Mouse (Mus musculus) lung, embryonic 15.5 days (tissue): ENCODE measurements around the gene Atp6v1f. TPM values are rescaled to one million over a fixed set of nuclear protein-coding genes. Genes with fewer than 3 reads are reported as not detected.

Source experiments
- ATAC-seq: fragments of 200-750 bp; cut with Nextera tagmentation; 2 replicates; pipeline ENCODE4 v1.8.0; 2017; ENCODE audit warnings: moderate number of reproducible peaks, borderline replicate concordance; ENCODE audit not compliant: low FRiP score, low TSS enrichment; ENCODE audit errors: extremely low read depth
- H3K27ac ChIP-seq: fragments of 300-500 bp; sonication (generic); 2 replicates; pipeline ENCODE4 v1.5.1; 2015; ENCODE audit warnings: moderate library complexity, mild to moderate bottlenecking, inconsistent platforms
- H3K27me3 ChIP-seq: fragments of 300-500 bp; sonication (generic); 2 replicates; pipeline ENCODE4 v1.6.1; 2015; ENCODE audit warnings: inconsistent platforms
- H3K36me3 ChIP-seq: fragments of 300-500 bp; sonication (generic); 2 replicates; pipeline ENCODE4 v1.6.1; 2015; ENCODE audit warnings: inconsistent platforms
- H3K4me1 ChIP-seq: fragments of 300-500 bp; sonication (generic); 2 replicates; pipeline ENCODE4 v1.6.1; 2015; ENCODE audit warnings: inconsistent platforms
- H3K4me2 ChIP-seq: fragments of 300-500 bp; sonication (generic); 2 replicates; pipeline ENCODE4 v1.6.1; 2015; ENCODE audit warnings: inconsistent platforms, mild to moderate bottlenecking, moderate library complexity
- H3K4me3 ChIP-seq: fragments of 300-500 bp; sonication (generic); 2 replicates; pipeline ENCODE4 v1.5.1; 2015; ENCODE audit warnings: mild to moderate bottlenecking, inconsistent platforms
- H3K9ac ChIP-seq: fragments of 300-500 bp; sonication (generic); 2 replicates; pipeline ENCODE4 v1.6.1; 2015; ENCODE audit warnings: inconsistent platforms
- H3K9me3 ChIP-seq: fragments of 300-500 bp; sonication (generic); 2 replicates; pipeline ENCODE4 v1.6.1; 2016; ENCODE audit warnings: inconsistent platforms
- WGBS: fragments of 180-500 bp; shearing (Covaris S2); methylation state at CpG from one replicate; pipeline ENCODE4 v1.1.7; 2015; 5-methylcytosine and 5-hydroxymethylcytosine counted together
- polyA plus RNA-seq: library from polyadenylated mRNA; unstranded; fragments of >200 nt; fragmentation: Nextera tagmentation; extraction: Ambion mirVana; gene quantifications from 2 replicates; pipeline ENCODE4 v1.2.1, GENCODE M21; 2015

Atp6v1f gene
- polyA plus RNA-seq = 201 and 209 TPM in 2 replicates

GRCm38 (mm10) chr6:29467583-29468354 lies at the start of gene Atp6v1f:
Atp6v1f (plus strand) TSS chr6:29467718.
- Histone ChIP-seq H3K9ac (peak within 1 kb of the TSS; percentile 58), H3K27me3 (no peaks in the 10 kb centered on the region), H3K4me1 (peaks cover 10% of the 10 kb centered on the region; the same call in 1 of the 2 replicates), H3K36me3 (peaks cover 8% of the 10 kb centered on the region), H3K27ac (peak within 1 kb of the TSS; percentile 13; the same call in 1 of the 2 replicates), H3K4me2 (peak within 1 kb of the TSS; percentile 80), H3K4me3 (peak within 1 kb of the TSS; percentile 76), H3K9me3 (no peaks in the 10 kb centered on the region)
- WGBS = under 1% methylated on average over 39 of the region's 39 CpGs
- ATAC-seq = peak; percentile 94

GRCm38 (mm10) chr6:29420596-29420995 lies 46.9 kb upstream of the Atp6v1f start:
- ATAC-seq = no peak

DNA sequence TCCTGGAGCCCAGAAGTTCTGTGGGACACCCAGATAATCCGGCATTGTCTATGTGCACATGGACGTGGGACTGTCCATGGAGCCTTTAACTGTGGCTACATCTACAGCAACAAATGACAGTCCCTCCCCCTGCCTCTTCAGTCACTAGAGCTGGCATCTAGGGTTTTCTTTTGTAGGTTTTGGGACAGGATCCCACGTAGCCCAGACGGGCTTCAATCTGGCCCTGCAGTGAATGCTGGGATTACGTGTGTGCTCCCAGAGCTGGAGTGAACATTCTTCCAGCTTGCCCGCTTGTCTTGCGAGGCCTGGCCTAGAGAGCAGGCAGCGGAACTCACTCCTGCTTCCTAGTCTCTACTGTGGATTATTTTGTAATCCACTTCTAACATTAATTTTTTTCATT lies 42.4 kb upstream of the Atp6v1f start:
- Histone ChIP-seq H3K27ac (no peak overlapping the region), H3K4me2 (no peak overlapping the region), H3K4me3 (no peak overlapping the region), H3K36me3 (no peaks in the 10 kb centered on the region), H3K9ac (no peak overlapping the region), H3K27me3 (no peaks in the 10 kb centered on the region), H3K9me3 (no peaks in the 10 kb centered on the region), H3K4me1 (no peaks in the 10 kb centered on the region)
- WGBS = 87% methylated on average over 8 of the region's 8 CpGs
- ATAC-seq = no peak

More at GRCm38 (mm10) chr6:29420596-29420995, 46.9 kb upstream of the Atp6v1f start:
- H3K4me1 ChIP-seq = no peaks in the 10 kb centered on the region
- H3K27me3 ChIP-seq = no peaks in the 10 kb centered on the region
- no peak overlapping the region for H3K27ac ChIP-seq
- WGBS = 84% methylated on average over 2 of the region's 2 CpGs
- H3K9me3 ChIP-seq = no peaks in the 10 kb centered on the region
- H3K36me3 ChIP-seq = no peaks in the 10 kb centered on the region
- no peak overlapping the region for H3K4me2 ChIP-seq
- H3K9ac ChIP-seq = no peak overlapping the region
- H3K4me3 ChIP-seq = no peak overlapping the region

GRCm38 (mm10) chr6:29426331-29426730 lies 41.2 kb upstream of the Atp6v1f start:
- no peaks in the 10 kb centered on the region for H3K4me1 ChIP-seq
- H3K36me3 ChIP-seq = no peaks in the 10 kb centered on the region
- WGBS = 57% methylated on average over 6 of the region's 6 CpGs
- no peaks in the 10 kb centered on the region for H3K9me3 ChIP-seq
- H3K27me3 ChIP-seq = no peaks in the 10 kb centered on the region
- H3K4me3 ChIP-seq = no peak overlapping the region
- H3K27ac ChIP-seq = no peak overlapping the region
- H3K4me2 ChIP-seq = no peak overlapping the region
- no peak for ATAC-seq
- no peak overlapping the region for H3K9ac ChIP-seq

DNA sequence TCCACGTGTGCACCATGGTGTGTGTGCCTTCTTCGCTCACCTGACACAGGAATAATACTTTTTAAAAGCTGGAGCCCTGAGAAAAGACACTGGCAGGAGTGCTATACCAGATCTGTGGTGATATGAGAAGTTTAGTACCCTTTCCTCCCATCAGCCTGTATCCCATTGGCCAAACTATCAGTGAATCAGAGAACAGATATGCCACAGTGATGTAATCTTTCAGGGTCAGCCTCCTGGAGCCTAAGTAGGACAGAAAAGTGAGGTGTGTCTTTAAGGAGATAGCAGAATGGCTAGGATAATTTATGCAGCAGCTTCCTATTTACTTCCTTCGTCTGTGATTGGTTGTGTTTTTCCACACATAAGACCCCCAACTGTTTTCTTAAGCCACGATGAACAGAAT lies 39.3 kb upstream of the Atp6v1f start:
- Histone ChIP-seq H3K4me3 (no peak overlapping the region), H3K4me1 (peaks cover 6% of the 10 kb centered on the region), H3K9ac (no peak overlapping the region), H3K36me3 (no peaks in the 10 kb centered on the region), H3K27ac (no peak overlapping the region), H3K9me3 (no peaks in the 10 kb centered on the region), H3K27me3 (peaks cover 5% of the 10 kb centered on the region), H3K4me2 (no peak overlapping the region)
- ATAC-seq = no peak
- 61% methylated on average over 4 of the region's 4 CpGs for WGBS

GRCm38 (mm10) chr6:29430681-29431420 lies 36.7 kb upstream of the Atp6v1f start:
- no peak for ATAC-seq
- 49% methylated on average over 15 of the region's 15 CpGs for WGBS

DNA sequence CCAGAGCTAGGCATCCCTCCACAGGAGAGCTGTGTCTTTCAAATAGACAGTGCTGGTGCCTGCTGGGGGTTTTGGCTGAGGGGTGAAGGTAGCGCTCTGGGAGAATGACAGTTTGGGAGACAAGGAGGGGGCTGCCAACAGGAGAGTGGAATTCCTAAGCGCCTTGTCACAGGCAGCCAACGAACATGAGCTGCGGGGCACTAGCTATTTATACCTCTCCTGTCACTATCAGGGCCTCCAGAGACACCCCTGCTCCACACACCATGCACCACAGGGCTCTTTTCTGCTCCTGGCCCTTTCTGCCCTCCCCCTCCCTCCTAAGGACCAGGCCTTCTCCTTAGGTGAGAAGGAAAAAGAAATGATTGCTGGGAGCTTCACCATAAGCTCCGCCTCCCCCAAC lies 36.0 kb upstream of the Atp6v1f start:
- ATAC-seq = no peak
- WGBS = 28% methylated on average over 5 of the region's 5 CpGs
- H3K9me3 ChIP-seq = no peaks in the 10 kb centered on the region
- H3K4me2 ChIP-seq = no peak overlapping the region
- H3K36me3 ChIP-seq = no peaks in the 10 kb centered on the region
- H3K27ac ChIP-seq = no peak overlapping the region
- no peak overlapping the region for H3K4me3 ChIP-seq
- H3K9ac ChIP-seq = no peak overlapping the region
- H3K4me1 ChIP-seq = peaks cover 36% of the 10 kb centered on the region
- H3K27me3 ChIP-seq = peaks cover 26% of the 10 kb centered on the region

More at GRCm38 (mm10) chr6:29430681-29431420, 36.7 kb upstream of the Atp6v1f start:
- Histone ChIP-seq H3K4me3 (no peak overlapping the region), H3K9ac (no peak overlapping the region), H3K36me3 (no peaks in the 10 kb centered on the region), H3K4me2 (no peak overlapping the region), H3K27me3 (peaks cover 23% of the 10 kb centered on the region), H3K27ac (no peak overlapping the region), H3K4me1 (peaks cover 30% of the 10 kb centered on the region), H3K9me3 (no peaks in the 10 kb centered on the region)

GRCm38 (mm10) chr6:29432156-29432555 lies 35.4 kb upstream of the Atp6v1f start:
- peaks cover 40% of the 10 kb centered on the region for H3K4me1 ChIP-seq

GRCm38 (mm10) chr6:29432676-29433037 lies 34.9 kb upstream of the Atp6v1f start:
- ATAC-seq = no peak
- Histone ChIP-seq H3K9me3 (no peaks in the 10 kb centered on the region), H3K4me3 (peak overlapping the region; percentile 52), H3K4me2 (peak overlapping the region; percentile 88), H3K27ac (no peak overlapping the region; the same call in 1 of the 2 replicates), H3K4me1 (peaks cover 40% of the 10 kb centered on the region), H3K27me3 (peaks cover 26% of the 10 kb centered on the region), H3K9ac (no peak overlapping the region), H3K36me3 (no peaks in the 10 kb centered on the region)

More at GRCm38 (mm10) chr6:29432156-29432555, 35.4 kb upstream of the Atp6v1f start:
- peaks cover 26% of the 10 kb centered on the region for H3K27me3 ChIP-seq
- H3K9me3 ChIP-seq = no peaks in the 10 kb centered on the region
- no peak for ATAC-seq
- no peaks in the 10 kb centered on the region for H3K36me3 ChIP-seq
- H3K4me3 ChIP-seq = no peak overlapping the region
- whole genome bisulfite sequencing = 63% methylated on average over 3 of the region's 3 CpGs
- H3K27ac ChIP-seq = no peak overlapping the region
- H3K9ac ChIP-seq = no peak overlapping the region
- no peak overlapping the region for H3K4me2 ChIP-seq

DNA sequence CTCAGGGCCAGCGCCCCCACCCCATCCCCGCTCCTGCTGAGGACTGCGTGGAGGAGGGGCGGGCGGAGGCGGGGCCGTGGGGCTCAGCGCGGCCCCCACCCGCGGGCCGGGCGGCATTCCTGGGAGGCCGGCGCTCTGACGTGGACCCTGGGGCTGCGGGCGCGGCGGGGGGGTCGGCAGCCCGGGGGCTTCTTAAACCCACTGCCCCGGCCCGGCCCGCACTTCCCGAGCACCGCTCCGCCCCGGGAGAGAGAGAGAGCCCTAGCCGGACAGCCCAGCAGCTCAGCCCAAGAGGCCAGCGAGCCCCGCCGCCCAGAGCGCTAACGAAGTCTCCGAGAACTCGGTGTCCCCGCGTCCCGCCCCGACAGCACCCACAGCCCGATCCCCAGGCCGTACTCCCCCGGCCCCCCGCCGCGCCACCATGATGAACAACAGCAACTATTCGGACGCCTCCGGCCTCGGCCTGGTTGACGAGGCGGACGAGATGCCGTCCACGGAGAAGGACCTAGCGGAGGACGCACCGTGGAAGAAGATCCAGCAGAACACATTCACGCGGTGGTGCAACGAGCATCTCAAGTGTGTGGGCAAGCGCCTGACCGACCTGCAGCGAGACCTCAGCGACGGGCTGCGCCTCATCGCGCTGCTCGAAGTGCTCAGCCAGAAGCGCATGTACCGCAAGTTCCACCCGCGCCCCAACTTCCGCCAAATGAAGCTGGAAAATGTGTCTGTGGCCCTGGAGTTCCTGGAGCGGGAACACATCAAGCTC lies 34.3 kb upstream of the Atp6v1f start, which contains the start of gene Flnc:
Flnc (plus strand) TSS at position 219 of the 766 bp plus-strand sequence.
- Histone ChIP-seq H3K27ac (peak within 1 kb of the TSS; percentile 37; the same call in 1 of the 2 replicates), H3K4me2 (peak within 1 kb of the TSS; percentile 88), H3K4me1 (peaks cover 40% of the 10 kb centered on the region), H3K27me3 (peaks cover 26% of the 10 kb centered on the region), H3K9me3 (no peaks in the 10 kb centered on the region), H3K36me3 (no peaks in the 10 kb centered on the region), H3K4me3 (peak within 1 kb of the TSS; percentile 52), H3K9ac (peak within 1 kb of the TSS; percentile 46)
- WGBS = under 1% methylated on average over 73 of the region's 77 CpGs
- peak; percentile 23; the same call in 1 of the 2 replicates for ATAC-seq
